Mouse (Mus musculus) splenic B cell, adult 2 months (primary cell): ENCODE data around the gene Acot2.
A peak's percentile ranks its signal among the peaks of the same experiment; 100 is the strongest.
"Not testable (repeated sequence)": the region's sequence is repeated elsewhere in the genome, so short reads cannot be mapped to it uniquely, and the experiment has no call there.

Experiments used
- DNase-seq: peaks from one replicate; pipeline ENCODE4 v3.0.0-alpha.2; 2011; ENCODE audit warnings: low read depth, low spot score
- H3K27me3 ChIP-seq: 2 replicates; pipeline ENCODE4 v1.6.1; 2012; ENCODE audit warnings: mild to moderate bottlenecking, low read length, moderate library complexity, mixed read lengths; ENCODE audit not compliant: control insufficient read depth, poor library complexity, insufficient read depth, severe bottlenecking
- H3K36me3 ChIP-seq: 2 replicates; pipeline ENCODE4 v1.6.1; 2012; ENCODE audit warnings: mild to moderate bottlenecking, low read length, moderate library complexity, mixed read lengths; ENCODE audit not compliant: control insufficient read depth, poor library complexity, insufficient read depth, severe bottlenecking

Acot2 gene

DNA sequence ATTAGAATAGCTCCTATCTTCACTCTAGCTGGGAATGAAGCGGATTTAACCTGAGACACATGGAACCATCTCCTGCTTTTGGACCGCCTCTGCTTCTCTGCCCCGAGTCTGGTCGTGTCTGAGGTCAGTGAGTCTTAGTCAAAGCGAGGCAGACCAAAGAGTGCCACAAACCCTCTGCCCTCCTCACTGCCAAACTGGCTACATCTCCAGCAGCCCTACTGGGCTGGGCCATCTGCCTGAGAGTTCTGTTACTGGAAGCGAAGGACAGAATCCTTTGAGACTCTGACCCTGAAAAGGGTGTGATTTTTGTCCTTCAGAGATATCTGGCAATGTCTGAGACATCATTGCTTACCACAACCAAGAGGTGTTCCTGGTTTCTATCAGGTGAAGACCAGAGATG lies 8.8 kb upstream of the Acot2 start:
- no peak for DNase-seq
- Histone ChIP-seq H3K36me3 (no peaks in the 10 kb centered on the region), H3K27me3 (no peaks in the 10 kb centered on the region)

DNA sequence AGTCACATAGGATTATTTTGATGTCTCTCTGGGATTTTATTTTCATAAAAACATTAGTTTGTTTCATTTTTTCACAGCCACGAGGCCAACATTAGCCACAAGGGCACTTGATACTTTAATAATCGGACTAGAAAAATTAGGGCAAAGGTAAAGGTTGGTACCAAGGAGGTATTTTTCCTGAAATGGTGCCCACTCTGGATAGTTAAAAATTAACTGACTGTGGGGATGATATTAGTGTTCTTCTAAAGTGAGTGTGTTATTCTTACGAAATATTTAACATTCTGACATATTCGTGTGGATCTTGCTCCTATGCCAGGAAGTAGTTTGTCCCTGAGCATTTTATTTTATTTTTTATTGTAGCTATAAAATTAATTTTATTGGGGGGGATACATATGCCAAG lies 6.0 kb upstream of the Acot2 start:
- Histone ChIP-seq H3K27me3 (no peaks in the 10 kb centered on the region), H3K36me3 (no peaks in the 10 kb centered on the region)
- no peak for DNase-seq

GRCm38 (mm10) chr12:83984752-83985151 lies 2.9 kb upstream of the Acot2 start, which contains the start of gene Heatr4:
TSS of gene Heatr4 (minus strand) at chr12:83984852.
- Histone ChIP-seq H3K27me3 (no peaks in the 10 kb centered on the region), H3K36me3 (no peaks in the 10 kb centered on the region)
- DNase-seq, result no peak

- DNase-seq, result no peak
- H3K36me3 ChIP-seq, result peaks cover 4% of the 10 kb centered on the region; the same call in 1 of the 2 replicates
- no peaks in the 10 kb centered on the region for H3K27me3 ChIP-seq
These were observed 449 bp upstream of the Acot2 start for GRCm38 (mm10) chr12:83987242-83987582.

GRCm38 (mm10) chr12:83988483-83988882 lies 822 bp downstream of the Acot2 start:
- H3K36me3 ChIP-seq, result peaks cover 4% of the 10 kb centered on the region; the same call in 1 of the 2 replicates
- no peaks in the 10 kb centered on the region for H3K27me3 ChIP-seq
- DNase-seq, result no peak

GRCm38 (mm10) chr12:83989378-83989777 lies 1.7 kb downstream of the Acot2 start:
- DNase-seq, result no peak
- Histone ChIP-seq H3K36me3 (peaks cover 7% of the 10 kb centered on the region; the same call in 1 of the 2 replicates), H3K27me3 (no peaks in the 10 kb centered on the region)

DNA sequence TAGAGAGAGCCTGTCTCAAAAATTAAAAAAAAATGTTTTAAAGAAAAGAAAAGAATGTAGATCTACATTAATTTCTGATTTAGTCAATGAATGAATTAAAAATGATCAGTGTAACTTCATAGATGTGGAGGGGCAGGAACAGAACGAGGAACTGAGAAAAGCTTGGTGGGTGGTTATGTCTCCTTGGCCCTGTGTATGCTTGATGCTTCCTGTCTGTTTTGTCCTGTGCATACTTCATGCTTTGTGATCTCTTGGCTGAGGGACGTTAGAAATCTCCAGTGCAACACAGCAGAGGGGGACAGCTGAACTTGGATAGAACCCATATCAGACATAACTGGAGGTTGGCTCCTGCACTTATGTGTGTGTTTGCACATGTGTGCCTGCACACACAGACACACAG lies 9.6 kb downstream of the Acot2 start:
- peak; percentile 54 for DNase-seq
- no peaks in the 10 kb centered on the region for H3K27me3 ChIP-seq
- H3K36me3 ChIP-seq, result 0 out of 2 replicates have a peak, but pooled peaks cover 4% of the 10 kb centered on the region

- no peak for DNase-seq
- Histone ChIP-seq H3K27me3 (no peaks in the 10 kb centered on the region), H3K36me3 (0 out of 2 replicates have a peak, but pooled peaks cover 4% of the 10 kb centered on the region)
These were observed 10.9 kb downstream of the Acot2 start for GRCm38 (mm10) chr12:83998341-83999107.

DNA sequence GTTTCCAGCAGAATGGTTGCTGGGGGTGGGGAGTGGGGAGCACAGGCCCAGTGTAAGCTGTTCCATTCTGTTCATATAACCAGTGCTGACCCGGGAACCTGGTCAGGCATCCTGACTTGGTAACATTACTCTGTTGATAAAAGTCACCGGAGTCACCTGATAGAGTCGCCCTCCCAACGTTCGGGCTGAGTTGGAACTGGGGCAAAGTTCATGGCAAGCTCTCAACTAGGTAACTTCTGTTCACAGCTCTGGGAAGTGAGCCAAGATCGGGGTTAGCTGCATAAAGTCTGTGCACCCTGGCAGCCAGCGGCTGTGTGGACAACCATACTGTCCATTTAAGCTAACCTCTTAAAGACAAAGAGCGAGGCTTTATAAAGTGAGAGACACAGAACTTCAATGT lies 11.6 kb downstream of the Acot2 start:
- not testable (repeated sequence) for DNase-seq, H3K36me3 ChIP-seq, H3K27me3 ChIP-seq

GRCm38 (mm10) chr12:84000418-84000817 lies 12.8 kb downstream of the Acot2 start:
- DNase-seq, result no peak
- Histone ChIP-seq H3K27me3 (no peaks in the 10 kb centered on the region), H3K36me3 (no peaks in the 10 kb centered on the region)

DNA sequence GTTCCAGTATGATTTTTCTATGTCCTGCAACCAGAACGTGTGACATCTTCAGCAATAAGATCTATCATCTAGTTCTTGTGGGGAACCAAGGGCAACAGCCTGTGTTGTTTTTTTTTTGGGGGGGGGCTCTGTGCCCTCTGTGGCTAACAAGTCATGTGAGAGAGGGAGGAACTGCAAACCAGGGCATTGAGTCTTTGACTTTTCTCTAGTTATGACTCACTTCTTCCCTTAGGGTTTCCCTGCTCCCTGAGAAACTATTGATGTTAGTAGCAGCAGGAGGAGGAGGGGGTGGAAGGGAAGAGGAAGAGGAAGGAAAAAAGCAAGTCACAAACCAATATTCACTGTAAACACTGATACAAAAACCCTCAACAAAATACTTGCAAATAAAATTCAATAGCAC lies 16.2 kb downstream of the Acot2 start:
- DNase-seq, result no peak
- Histone ChIP-seq H3K27me3 (no peaks in the 10 kb centered on the region), H3K36me3 (no peaks in the 10 kb centered on the region)

- Histone ChIP-seq H3K36me3 (no peaks in the 10 kb centered on the region), H3K27me3 (no peaks in the 10 kb centered on the region)
- peak; percentile 18 for DNase-seq
These were observed 20.6 kb downstream of the Acot2 start for GRCm38 (mm10) chr12:84008251-84008650.

- DNase-seq, result no peak
- no peaks in the 10 kb centered on the region for H3K27me3 ChIP-seq
These were observed 21.1 kb downstream of the Acot2 start for GRCm38 (mm10) chr12:84008729-84009128.

DNA sequence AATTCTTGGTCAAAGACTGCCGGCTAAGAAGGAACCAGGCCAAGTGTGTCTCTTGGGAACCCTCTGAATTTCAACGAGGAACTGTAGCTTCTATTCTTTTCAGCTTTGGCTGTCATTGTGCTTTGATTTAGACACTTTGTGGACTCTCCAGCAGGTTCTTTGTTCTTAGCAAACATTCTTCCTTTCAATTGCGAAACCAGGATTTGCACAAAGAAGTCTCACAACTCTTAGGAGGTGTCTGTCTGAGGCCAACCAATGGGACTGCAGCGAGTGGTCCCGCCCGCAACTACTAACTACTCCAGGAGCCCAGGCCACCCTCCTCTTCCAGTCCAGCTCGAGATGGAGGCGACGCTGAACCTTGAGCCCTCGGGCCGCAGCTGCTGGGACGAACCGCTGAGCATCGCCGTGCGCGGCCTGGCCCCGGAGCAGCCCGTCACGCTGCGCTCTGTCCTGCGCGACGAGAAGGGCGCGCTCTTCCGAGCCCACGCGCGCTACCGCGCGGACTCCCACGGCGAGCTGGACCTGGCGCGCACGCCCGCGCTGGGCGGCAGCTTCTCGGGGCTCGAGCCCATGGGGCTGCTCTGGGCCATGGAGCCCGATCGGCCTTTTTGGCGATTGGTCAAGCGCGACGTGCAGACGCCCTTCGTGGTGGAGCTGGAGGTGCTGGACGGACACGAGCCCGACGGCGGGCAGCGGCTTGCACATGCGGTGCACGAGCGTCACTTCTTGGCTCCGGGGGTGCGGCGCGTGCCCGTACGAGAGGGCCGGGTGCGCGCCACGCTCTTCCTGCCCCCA lies 21.7 kb downstream of the Acot2 start, which contains the start of gene Acot1:
TSS of gene Acot1 (plus strand) at position 320 of the 795 bp plus-strand sequence.
- peak; percentile 28 for DNase-seq
- not testable (repeated sequence) for H3K36me3 ChIP-seq, H3K27me3 ChIP-seq

More at GRCm38 (mm10) chr12:84008729-84009128, 21.1 kb downstream of the Acot2 start:
- no peaks in the 10 kb centered on the region for H3K36me3 ChIP-seq

DNA sequence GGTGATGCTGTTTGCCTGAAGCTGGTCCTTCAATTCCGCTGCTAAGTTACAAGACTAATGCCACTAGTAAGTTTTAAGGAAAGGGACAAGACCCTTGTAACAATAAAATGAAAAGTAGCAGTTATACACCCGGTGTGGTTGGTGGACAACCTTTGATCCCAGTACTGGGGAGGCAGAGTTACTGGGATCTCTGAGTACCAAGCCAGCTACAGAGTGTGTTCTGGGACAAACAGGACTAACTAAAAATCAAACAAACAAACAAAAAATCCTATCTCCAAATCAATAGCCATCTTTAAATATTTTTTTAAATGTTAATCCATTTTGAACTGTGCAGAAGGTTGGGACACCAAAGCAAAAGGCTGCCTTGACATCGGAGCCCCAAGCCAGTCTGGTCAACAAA lies 22.5 kb downstream of the Acot2 start:
- Histone ChIP-seq H3K27me3 (no peaks in the 10 kb centered on the region), H3K36me3 (no peaks in the 10 kb centered on the region)
- no peak for DNase-seq
